Mouse (Mus musculus) intestine, embryonic 15.5 days (tissue): ENCODE results near the gene Gas2. TPM values are rescaled to one million over a fixed set of nuclear protein-coding genes. Genes with fewer than 3 reads are reported as not detected.

ENCODE experiments used
- ATAC-seq: fragments of 200-750 bp; cut with Nextera tagmentation; 2 replicates; pipeline ENCODE4 v1.8.0; 2017; ENCODE audit warnings: moderate TSS enrichment, moderate library complexity
- H3K27ac ChIP-seq: fragments of 300-500 bp; sonication (generic); 2 replicates; pipeline ENCODE4 v1.5.1; 2015; ENCODE audit warnings: mild to moderate bottlenecking, inconsistent platforms
- H3K27me3 ChIP-seq: fragments of 300-500 bp; sonication (generic); replicated peaks from 2 replicates; pipeline ENCODE4 v1.6.1; 2015; ENCODE audit warnings: inconsistent platforms
- H3K36me3 ChIP-seq: fragments of 300-500 bp; sonication (generic); 2 replicates; pipeline ENCODE4 v1.6.1; 2015; ENCODE audit warnings: inconsistent platforms
- H3K4me1 ChIP-seq: fragments of 300-500 bp; sonication (generic); replicated peaks from 2 replicates; pipeline ENCODE4 v1.6.1; 2015; ENCODE audit warnings: inconsistent platforms
- H3K4me2 ChIP-seq: fragments of 300-500 bp; sonication (generic); replicated peaks from 2 replicates; pipeline ENCODE4 v1.6.1; 2015; ENCODE audit warnings: mild to moderate bottlenecking, inconsistent platforms
- H3K4me3 ChIP-seq: fragments of 300-500 bp; sonication (generic); replicated peaks from 2 replicates; pipeline ENCODE4 v1.5.1; 2015; ENCODE audit warnings: inconsistent platforms
- H3K9ac ChIP-seq: fragments of 300-500 bp; sonication (generic); 2 replicates; pipeline ENCODE4 v1.6.1; 2015; ENCODE audit warnings: inconsistent platforms
- H3K9me3 ChIP-seq: fragments of 300-500 bp; sonication (generic); 2 replicates; pipeline ENCODE4 v1.6.1; 2016; ENCODE audit warnings: inconsistent platforms
- WGBS: fragments of 180-500 bp; shearing (Covaris S2); methylation state at CpG from one replicate; pipeline ENCODE4 v1.1.7; 2015; 5-methylcytosine and 5-hydroxymethylcytosine counted together
- polyA plus RNA-seq: library from polyadenylated mRNA; unstranded; fragments of >200 nt; fragmentation: Nextera tagmentation; extraction: Ambion mirVana; gene quantifications from 2 replicates; pipeline ENCODE4 v1.2.1, GENCODE M21; 2015

Gas2 gene
- polyA plus RNA-seq, 1 experiment from 2014 or later = 12.0 TPM

- Histone ChIP-seq H3K9me3 (no peaks in the 10 kb centered on the region), H3K9ac (no peak overlapping the region), H3K27me3 (no peaks in the 10 kb centered on the region), H3K4me2 (no peak overlapping the region), H3K4me3 (no peak overlapping the region), H3K36me3 (no peaks in the 10 kb centered on the region), H3K27ac (no peak overlapping the region), H3K4me1 (no peaks in the 10 kb centered on the region)
- ATAC-seq = peak; percentile 76
- WGBS = 45% methylated on average over 9 of the region's 9 CpGs
These were observed 93.7 kb downstream of the Gas2 start for GRCm38 (mm10) chr7:51955424-51956041.

- H3K9me3 ChIP-seq = no peaks in the 10 kb centered on the region
- H3K4me3 ChIP-seq = no peak overlapping the region
- no peak overlapping the region for H3K9ac ChIP-seq
- no peak overlapping the region for H3K4me2 ChIP-seq
- H3K36me3 ChIP-seq = no peaks in the 10 kb centered on the region
- H3K27ac ChIP-seq = no peak overlapping the region
- H3K4me1 ChIP-seq = no peaks in the 10 kb centered on the region
- H3K27me3 ChIP-seq = no peaks in the 10 kb centered on the region
- no peak for ATAC-seq
These were observed 96.0 kb downstream of the Gas2 start for GRCm38 (mm10) chr7:51957766-51958165.

- no peak for ATAC-seq
- no peaks in the 10 kb centered on the region for H3K4me1 ChIP-seq
- H3K4me3 ChIP-seq = no peak overlapping the region
- 60% methylated on average over 6 of the region's 6 CpGs for WGBS
- H3K27me3 ChIP-seq = no peaks in the 10 kb centered on the region
- no peaks in the 10 kb centered on the region for H3K36me3 ChIP-seq
- no peak overlapping the region for H3K27ac ChIP-seq
- H3K9ac ChIP-seq = no peak overlapping the region
- H3K9me3 ChIP-seq = no peaks in the 10 kb centered on the region
- no peak overlapping the region for H3K4me2 ChIP-seq
These were observed 99.0 kb downstream of the Gas2 start for GRCm38 (mm10) chr7:51960698-51961374.

GRCm38 (mm10) chr7:51962219-51962952, 100.6 kb downstream of the Gas2 start:
- no peak overlapping the region for H3K4me3 ChIP-seq
- H3K9me3 ChIP-seq = no peaks in the 10 kb centered on the region
- no peak overlapping the region for H3K4me2 ChIP-seq
- no peak for ATAC-seq
- H3K27ac ChIP-seq = no peak overlapping the region
- WGBS = 78% methylated on average over 10 of the region's 10 CpGs
- no peak overlapping the region for H3K9ac ChIP-seq
- no peaks in the 10 kb centered on the region for H3K4me1 ChIP-seq
- no peaks in the 10 kb centered on the region for H3K27me3 ChIP-seq
- H3K36me3 ChIP-seq = no peaks in the 10 kb centered on the region

GRCm38 (mm10) chr7:51964681-51965080, 102.9 kb downstream of the Gas2 start:
- H3K9ac ChIP-seq = no peak overlapping the region
- WGBS = 81% methylated on average over 7 of the region's 7 CpGs
- H3K36me3 ChIP-seq = no peaks in the 10 kb centered on the region
- H3K4me3 ChIP-seq = no peak overlapping the region
- no peaks in the 10 kb centered on the region for H3K9me3 ChIP-seq
- H3K27me3 ChIP-seq = no peaks in the 10 kb centered on the region
- no peak overlapping the region for H3K27ac ChIP-seq
- no peak overlapping the region for H3K4me2 ChIP-seq
- ATAC-seq = no peak
- no peaks in the 10 kb centered on the region for H3K4me1 ChIP-seq

GRCm38 (mm10) chr7:51967581-51967980, 105.8 kb downstream of the Gas2 start:
- no peak for ATAC-seq
- Histone ChIP-seq H3K4me2 (no peak overlapping the region), H3K36me3 (no peaks in the 10 kb centered on the region), H3K9me3 (no peaks in the 10 kb centered on the region), H3K4me3 (no peak overlapping the region), H3K9ac (no peak overlapping the region), H3K4me1 (no peaks in the 10 kb centered on the region), H3K27ac (no peak overlapping the region), H3K27me3 (no peaks in the 10 kb centered on the region)
- WGBS = 88% methylated on average over 4 of the region's 4 CpGs

- Histone ChIP-seq H3K27ac (no peak overlapping the region), H3K4me2 (no peak overlapping the region), H3K4me1 (no peaks in the 10 kb centered on the region), H3K9ac (no peak overlapping the region), H3K9me3 (no peaks in the 10 kb centered on the region), H3K4me3 (no peak overlapping the region), H3K36me3 (no peaks in the 10 kb centered on the region), H3K27me3 (no peaks in the 10 kb centered on the region)
- no peak for ATAC-seq
These were observed 107.6 kb downstream of the Gas2 start for GRCm38 (mm10) chr7:51969379-51969778.

GRCm38 (mm10) chr7:51972252-51972855, 110.5 kb downstream of the Gas2 start:
- ATAC-seq = no peak
- Histone ChIP-seq H3K27ac (no peak overlapping the region), H3K4me3 (no peak overlapping the region), H3K36me3 (no peaks in the 10 kb centered on the region), H3K27me3 (no peaks in the 10 kb centered on the region), H3K9ac (no peak overlapping the region), H3K4me1 (no peaks in the 10 kb centered on the region), H3K9me3 (no peaks in the 10 kb centered on the region), H3K4me2 (no peak overlapping the region)
- 38% methylated on average over 6 of the region's 6 CpGs for WGBS

GRCm38 (mm10) chr7:51973091-51973490, 111.3 kb downstream of the Gas2 start:
- H3K4me3 ChIP-seq = no peak overlapping the region
- no peaks in the 10 kb centered on the region for H3K27me3 ChIP-seq
- no peak overlapping the region for H3K4me2 ChIP-seq
- no peaks in the 10 kb centered on the region for H3K4me1 ChIP-seq
- H3K9me3 ChIP-seq = no peaks in the 10 kb centered on the region
- H3K27ac ChIP-seq = no peak overlapping the region
- no peak for ATAC-seq
- WGBS = 77% methylated on average over 5 of the region's 5 CpGs
- no peaks in the 10 kb centered on the region for H3K36me3 ChIP-seq
- no peak overlapping the region for H3K9ac ChIP-seq

GRCm38 (mm10) chr7:51973526-51973925, 111.7 kb downstream of the Gas2 start:
- H3K9me3 ChIP-seq = no peaks in the 10 kb centered on the region
- ATAC-seq = no peak
- no peak overlapping the region for H3K9ac ChIP-seq
- no peaks in the 10 kb centered on the region for H3K4me1 ChIP-seq
- no peak overlapping the region for H3K4me2 ChIP-seq
- no peaks in the 10 kb centered on the region for H3K36me3 ChIP-seq
- H3K27ac ChIP-seq = no peak overlapping the region
- H3K27me3 ChIP-seq = no peaks in the 10 kb centered on the region
- H3K4me3 ChIP-seq = no peak overlapping the region
- 75% methylated on average over 2 of the region's 2 CpGs for WGBS

- 81% methylated on average over 6 of the region's 6 CpGs for WGBS
- Histone ChIP-seq H3K36me3 (no peaks in the 10 kb centered on the region), H3K4me2 (no peak overlapping the region), H3K4me3 (no peak overlapping the region), H3K27me3 (no peaks in the 10 kb centered on the region), H3K9ac (no peak overlapping the region), H3K4me1 (no peaks in the 10 kb centered on the region), H3K9me3 (no peaks in the 10 kb centered on the region), H3K27ac (no peak overlapping the region)
- ATAC-seq = no peak
These were observed 113.4 kb downstream of the Gas2 start for GRCm38 (mm10) chr7:51975181-51975580.

- H3K27me3 ChIP-seq = no peaks in the 10 kb centered on the region
- H3K9ac ChIP-seq = no peak overlapping the region
- H3K27ac ChIP-seq = no peak overlapping the region
- no peaks in the 10 kb centered on the region for H3K4me1 ChIP-seq
- 45% methylated on average over 5 of the region's 5 CpGs for WGBS
- no peaks in the 10 kb centered on the region for H3K36me3 ChIP-seq
- H3K4me3 ChIP-seq = no peak overlapping the region
- no peak overlapping the region for H3K4me2 ChIP-seq
- no peaks in the 10 kb centered on the region for H3K9me3 ChIP-seq
- no peak for ATAC-seq
These were observed 117.5 kb downstream of the Gas2 start for GRCm38 (mm10) chr7:51979271-51979670.
